Mouse (Mus musculus) liver, postnatal 0 days (tissue): ENCODE measurements at regions not wholly inside any gene's neighbourhood (a gene's known extent, or its start where the extent isn't known, plus 50 kb on each side); places are given as distances from the start of the nearest gene placed in this dataset.
A peak's percentile ranks its signal among the peaks of the same experiment; 100 is the strongest.

Source experiments
- CTCF ChIP-seq: sonication (generic); IDR thresholded peaks from 2 replicates; pipeline ENCODE4 v1.5.1; 2016; ENCODE audit warnings: antibody characterized with exemption, low read depth
- EP300 ChIP-seq: IDR thresholded peaks from 2 replicates; pipeline ENCODE4 v1.6.1; 2016; ENCODE audit warnings: antibody characterized with exemption, low read depth, mild to moderate bottlenecking

DNA sequence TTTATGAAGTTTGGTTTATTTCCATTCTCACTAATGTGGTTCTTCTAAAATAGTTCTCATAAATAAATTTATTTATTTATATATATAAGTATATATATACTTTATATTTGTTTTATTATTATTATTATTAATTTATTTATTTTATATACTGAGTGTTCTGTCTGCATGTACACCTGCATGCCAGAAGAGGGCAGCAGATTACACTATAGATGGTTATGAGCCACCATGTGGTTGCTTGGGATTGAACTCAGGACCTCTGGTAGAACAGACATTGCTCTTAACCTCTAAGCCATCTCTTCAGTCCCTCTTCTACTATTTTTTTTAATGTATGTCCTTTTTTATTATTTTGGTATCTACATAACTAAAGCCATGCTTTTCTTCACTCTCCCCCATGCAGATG, 148.8 kb upstream of the Nsun2 start:
- TF ChIP-seq EP300 (no peak), CTCF (peak; percentile 49)
